Mouse (Mus musculus): ENCODE measurements around the gene Aff3. TPM values are rescaled to one million over a fixed set of nuclear protein-coding genes. Genes with fewer than 3 reads are reported as not detected.

The Aff3 gene
- total RNA-seq, 2 experiments from 2014 or later, result 2.4 to 2.6 TPM

DNA sequence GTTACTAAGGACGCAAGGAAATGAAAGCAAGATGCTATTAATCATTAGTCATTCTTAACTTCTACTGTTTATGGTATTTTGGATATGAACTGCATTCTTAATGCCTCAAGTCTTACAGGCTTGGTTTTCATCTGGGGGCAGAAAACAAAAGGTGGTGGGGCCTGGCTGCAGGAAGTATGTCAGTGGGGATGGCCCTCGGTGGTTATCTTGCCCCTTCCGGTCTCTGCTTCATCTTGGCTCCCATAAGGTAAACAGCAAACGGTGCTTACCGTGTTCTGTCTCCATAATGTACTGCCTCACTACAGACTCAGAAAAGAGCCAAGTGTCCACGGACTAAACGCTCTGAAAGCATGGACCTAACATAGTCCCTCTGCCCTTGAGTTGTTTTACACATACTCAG, 60.1 kb downstream of the Aff3 start:
- ATAC-seq (ENCODE audit: poor library complexity, severe bottlenecking), result no peak

DNA sequence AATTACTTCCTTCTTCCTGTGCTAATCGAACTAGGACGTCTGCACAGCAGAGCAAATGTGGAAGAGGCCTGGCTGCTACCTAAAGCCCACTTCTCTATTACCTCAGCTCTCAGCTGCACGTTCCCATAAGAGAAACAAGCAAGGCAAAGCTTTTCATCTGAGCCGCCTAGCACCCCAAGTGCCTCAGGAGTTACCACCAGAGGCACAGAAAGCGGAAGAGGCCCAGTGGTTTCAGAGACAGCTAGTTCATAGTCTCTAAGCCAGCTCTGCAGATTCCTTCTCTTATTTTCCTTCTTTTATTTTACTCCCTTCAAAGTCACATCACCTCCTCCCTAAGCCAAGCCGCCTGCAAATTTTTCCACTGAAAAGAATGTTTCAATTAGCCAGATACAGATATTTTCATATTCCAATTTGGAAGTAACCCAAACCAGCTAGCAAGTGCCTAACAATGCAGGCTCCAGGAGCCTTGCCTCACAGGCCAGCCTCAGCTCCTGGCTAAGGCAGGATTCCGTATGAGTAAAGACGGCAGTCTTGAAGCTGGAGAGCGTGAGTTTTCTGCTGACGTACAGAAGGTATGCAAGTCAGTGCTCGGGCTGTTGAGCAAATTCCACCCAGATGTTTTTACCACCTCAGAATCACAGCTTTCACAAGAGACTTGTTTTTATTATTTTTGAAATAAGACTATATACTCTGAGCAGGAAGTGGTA, 62.8 kb downstream of the Aff3 start:
- ATAC-seq (ENCODE audit: poor library complexity, severe bottlenecking), result peak; percentile 82

DNA sequence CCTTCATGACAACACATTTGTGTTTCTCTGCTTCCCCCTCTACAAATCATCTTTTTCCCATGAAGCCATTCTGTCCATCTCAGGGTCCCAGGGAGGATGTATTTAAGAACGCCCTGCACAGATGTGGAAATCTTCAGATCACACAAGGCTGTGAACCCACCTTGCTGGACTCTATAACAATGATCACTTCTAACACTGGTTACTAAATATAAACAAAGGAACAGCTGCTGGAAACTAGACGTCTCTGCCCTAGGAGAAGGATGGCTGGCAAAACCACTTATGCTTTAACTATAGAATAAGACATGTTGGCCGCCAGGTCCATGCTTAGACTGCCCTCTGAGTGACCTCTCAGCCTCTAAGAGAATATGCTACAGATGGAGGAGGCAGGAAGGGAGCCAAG, 69.4 kb downstream of the Aff3 start:
- ATAC-seq (ENCODE audit: poor library complexity, severe bottlenecking), result no peak

DNA sequence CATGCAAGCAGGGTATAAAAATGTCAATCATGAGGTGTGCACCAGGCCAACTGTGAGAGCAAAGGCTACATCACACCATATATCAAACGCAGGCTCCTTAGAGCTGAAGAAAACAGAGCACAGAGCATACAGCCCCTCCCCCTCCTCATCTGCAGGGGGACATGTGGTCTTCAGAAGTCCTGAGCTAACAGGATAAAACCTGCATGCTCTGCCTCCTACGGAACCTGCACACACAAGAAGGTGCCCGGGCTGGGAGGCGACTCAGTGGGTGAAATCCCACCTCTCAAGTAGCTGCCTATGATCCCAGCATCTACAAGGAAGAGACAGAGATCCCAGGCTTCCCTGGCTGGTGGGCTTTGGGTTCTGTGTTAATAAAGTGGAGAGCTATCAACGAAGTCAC, 70.0 kb downstream of the Aff3 start:
- no peak for ATAC-seq (ENCODE audit: poor library complexity, severe bottlenecking)

DNA sequence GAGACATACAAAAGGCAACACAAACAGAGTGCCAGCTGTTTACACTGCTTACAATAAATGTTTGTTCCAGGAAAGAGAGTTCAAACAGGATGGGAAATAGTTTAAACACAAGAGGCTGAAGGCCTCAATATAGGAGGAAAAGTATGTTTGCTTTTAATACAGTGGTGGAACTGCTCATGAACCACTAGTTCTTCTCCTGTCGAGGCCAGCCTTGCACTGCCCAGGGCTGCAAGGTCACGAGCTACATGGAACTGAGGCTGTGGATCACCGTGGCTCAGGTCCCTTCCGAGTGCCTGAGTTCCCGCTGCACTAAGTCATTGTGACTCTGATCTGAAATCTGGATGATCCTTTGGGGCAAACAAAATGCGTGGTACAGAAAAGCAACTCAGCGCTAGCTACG, 73.6 kb downstream of the Aff3 start:
- no peak for ATAC-seq (ENCODE audit: poor library complexity, severe bottlenecking)

DNA sequence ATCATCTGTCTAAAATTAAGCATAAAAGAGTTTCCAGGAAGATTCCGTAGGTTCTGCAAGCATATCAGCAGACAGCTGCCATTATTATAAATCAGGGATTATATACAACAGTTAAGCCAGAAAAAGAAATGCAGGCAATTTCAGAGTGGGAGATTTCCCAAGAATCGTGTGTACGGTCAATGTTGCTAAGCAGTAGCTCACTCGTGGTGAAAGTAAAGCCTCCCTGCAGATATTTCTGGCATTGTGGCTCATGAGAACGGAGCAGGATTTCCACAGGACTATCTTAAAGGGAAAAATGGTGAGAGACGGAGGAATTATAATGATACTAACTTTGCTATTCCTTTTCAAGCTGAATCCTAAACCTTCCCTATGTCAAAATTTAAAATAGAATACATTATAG, 76.0 kb downstream of the Aff3 start:
- ATAC-seq (ENCODE audit: poor library complexity, severe bottlenecking), result no peak

DNA sequence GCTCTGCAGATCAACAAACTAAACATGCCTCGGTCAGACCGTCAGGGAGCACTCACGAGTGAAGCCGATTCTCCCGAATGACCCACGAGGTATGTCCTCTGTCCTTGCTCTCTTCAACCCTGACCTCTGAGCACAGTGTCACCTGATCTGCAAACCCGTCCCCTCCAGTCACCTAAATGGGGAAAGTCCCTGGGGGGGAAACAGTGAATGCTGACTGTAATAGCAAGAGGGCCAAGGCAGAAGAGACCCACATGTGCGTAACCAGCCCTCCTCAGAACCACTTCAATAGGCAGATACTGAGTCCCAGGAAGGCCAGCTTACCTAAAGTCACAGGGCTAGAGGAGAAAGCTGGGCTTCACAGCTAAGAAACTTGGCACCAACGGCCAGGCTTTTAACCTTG, 82.4 kb downstream of the Aff3 start:
- no peak for ATAC-seq (ENCODE audit: poor library complexity, severe bottlenecking)

DNA sequence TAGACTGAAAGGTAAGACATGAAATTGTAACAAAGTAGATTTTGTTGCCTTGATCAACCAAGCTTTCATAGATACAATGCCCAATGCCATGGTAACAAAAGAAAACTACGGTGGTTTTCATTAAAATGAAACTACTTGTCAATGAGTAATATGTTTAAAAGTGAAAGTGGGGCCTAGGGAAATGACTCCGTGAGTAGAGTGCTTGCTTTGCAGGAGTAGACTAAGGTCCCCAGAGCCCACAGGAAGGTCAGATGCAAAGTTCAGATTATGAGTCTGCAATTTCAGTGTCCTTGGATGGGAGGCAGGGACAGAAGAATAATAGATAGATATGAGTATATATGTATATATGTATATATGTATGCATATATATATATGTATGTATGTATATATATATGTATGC, 84.2 kb downstream of the Aff3 start:
- no peak for ATAC-seq (ENCODE audit: poor library complexity, severe bottlenecking)

DNA sequence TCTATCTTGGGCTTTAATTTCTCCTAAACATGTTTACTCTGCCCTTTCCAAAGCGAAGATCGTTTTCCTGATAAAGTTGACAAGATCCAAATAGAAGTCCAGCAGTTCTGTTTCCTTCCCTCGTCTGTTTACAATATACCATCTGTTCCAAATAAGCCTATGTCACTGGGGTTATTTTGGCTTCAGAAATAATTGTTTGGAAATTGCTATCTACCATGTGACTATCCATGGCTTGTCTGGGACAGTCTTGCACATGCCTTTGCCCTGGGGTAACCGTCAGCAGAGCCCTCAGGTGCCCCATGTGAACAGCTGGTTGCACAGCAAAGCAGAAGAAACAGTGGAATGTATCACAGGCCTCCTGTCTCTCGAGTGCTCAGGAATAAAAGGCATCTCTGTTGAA, 86.4 kb downstream of the Aff3 start:
- no peak for ATAC-seq (ENCODE audit: poor library complexity, severe bottlenecking)

DNA sequence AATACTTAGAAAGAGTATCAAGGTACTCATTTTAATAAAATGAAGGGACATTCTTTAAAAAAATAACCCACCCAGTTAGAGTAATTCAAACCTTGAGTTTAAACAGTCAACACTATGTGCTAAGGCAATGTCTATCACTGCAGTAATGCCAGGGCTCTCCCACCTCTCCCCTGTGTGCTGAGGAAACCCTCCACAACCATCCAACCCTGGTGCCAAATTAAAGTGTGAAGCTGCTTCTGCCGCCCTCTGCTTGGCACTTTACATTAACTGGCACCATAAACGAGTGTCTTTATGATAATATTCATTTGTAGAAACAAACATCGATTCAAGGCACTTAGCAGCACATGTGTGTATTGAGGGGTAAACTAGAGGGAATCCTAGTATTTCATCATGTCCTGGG, 97.0 kb downstream of the Aff3 start:
- ATAC-seq (ENCODE audit: poor library complexity, severe bottlenecking), result no peak

DNA sequence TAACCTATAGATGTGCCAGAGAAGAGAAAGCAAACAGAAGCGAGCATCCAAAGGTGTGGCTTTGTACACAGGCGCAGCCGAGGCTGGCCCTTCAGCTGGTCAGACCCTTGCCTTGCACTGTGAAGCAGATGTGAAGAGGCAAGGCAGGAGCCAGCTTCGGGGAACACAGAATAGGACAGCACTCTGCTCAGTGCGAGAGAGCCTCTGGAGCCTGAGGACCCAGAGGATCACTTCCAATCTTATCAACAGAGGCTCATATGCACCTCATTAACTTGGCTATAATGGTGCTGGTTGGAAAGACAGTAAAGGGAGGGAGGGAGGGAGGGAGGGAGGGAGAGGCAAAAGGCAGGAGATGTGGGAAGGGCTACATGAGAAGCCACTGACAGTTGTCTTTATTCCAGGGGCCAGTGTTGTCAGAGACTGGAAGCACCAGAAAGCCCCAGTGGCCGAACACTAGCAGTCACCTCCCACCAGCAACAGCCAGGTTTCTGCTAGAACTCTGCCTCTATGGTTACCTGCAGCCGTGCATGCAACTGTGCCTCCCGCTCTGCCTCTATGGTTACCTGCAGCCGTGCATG, 98.6 kb downstream of the Aff3 start:
- ATAC-seq (ENCODE audit: poor library complexity, severe bottlenecking), result no peak

DNA sequence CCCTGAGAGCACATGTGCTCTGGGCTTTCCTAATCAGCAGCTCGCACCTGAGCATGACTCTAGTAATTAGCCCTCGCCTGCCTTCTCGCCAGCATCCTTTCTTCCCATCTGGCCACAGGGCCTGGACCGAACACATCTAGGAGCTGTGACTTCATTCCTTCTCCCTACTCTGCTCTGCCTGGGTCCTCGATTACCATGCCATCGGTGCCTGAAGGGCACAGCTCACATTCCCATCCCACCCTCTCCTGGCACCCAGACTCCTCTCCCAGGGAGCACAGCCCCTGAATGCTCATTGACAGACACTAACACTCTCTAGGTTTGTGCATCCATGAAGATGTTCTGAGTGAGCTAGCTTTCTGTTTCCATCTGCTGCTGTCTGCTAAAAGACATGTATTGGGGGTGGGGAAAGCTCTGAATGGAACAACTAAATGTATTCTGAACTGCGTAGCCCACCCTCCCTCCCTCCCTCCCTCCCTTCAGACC, 99.4 kb downstream of the Aff3 start:
- ATAC-seq (ENCODE audit: poor library complexity, severe bottlenecking), result no peak

DNA sequence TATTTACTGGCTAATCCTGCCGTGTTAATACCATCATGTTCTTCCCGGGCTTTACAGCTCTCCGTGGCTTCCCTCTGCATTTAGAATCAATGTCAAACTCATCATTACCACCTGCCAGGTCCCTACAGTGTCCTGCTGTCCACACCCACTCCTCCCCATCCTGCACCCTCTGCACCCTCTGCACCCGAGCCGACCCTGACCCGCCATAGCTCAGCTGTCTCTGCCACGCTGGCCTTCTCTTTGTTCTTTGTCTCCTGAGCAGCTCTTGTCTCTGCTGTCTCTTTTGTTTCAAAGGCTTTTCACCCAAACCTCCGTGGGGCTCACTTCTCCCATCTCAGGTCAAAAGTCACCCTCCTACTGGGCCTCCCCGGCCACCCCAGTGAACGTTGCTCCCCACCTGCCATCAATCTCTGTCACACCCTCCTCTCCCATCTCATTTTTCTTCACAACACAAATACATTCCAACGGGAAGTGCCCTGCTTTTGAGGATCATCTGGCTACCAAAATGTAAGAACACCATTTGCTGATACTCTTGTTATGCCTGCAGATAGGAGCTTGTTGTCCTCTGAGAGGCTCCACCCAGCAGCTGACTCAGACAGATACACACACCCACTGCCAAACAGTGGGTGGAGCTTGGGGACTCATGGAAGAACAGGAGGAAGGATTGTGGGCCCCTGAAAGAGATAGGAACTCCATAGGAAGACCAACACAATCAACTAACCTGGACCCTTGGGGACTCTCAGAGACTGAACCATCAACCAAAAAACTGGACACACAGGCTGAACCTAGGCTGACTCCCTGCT, 102.2 kb downstream of the Aff3 start:
- ATAC-seq (ENCODE audit: poor library complexity, severe bottlenecking), result no peak

DNA sequence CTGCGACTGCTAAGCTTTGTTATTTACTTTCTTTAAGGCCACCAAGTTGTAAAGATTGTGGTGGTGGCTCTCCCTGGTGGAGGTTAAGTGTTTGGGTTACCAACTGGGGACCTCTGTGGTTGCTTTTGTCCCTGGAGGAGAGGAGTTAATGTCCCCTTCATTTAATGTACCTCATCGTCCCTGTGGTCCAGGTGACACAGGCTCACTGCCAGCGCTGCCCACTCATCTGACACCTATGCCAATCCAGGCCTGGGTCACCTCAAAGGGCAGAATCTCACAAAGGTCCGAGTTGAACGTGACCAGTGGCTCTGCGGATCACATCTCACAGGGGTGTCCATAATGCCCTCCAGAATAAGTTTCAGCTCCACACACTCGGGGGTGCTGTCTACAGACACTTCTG, 103.4 kb downstream of the Aff3 start:
- ATAC-seq (ENCODE audit: poor library complexity, severe bottlenecking), result no peak

DNA sequence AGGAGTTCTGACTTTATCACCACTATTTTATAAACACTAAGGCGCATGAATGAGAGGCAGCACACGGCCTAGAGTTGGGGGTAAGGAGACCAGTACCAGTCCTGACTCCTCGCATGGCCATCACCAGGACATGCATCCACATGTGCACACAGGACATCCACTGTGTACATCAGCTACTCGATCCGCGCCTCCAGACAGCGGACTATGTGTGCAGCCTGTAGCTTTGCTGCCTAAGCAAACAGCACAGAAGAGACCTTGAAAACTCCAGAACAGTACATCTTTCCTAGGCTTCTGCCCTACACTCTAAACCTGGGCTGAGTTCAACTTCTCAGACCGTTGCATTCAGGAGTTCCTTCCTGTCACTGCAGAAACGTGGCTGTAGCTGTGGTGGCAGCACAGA, 104.1 kb downstream of the Aff3 start:
- ATAC-seq (ENCODE audit: poor library complexity, severe bottlenecking), result no peak

DNA sequence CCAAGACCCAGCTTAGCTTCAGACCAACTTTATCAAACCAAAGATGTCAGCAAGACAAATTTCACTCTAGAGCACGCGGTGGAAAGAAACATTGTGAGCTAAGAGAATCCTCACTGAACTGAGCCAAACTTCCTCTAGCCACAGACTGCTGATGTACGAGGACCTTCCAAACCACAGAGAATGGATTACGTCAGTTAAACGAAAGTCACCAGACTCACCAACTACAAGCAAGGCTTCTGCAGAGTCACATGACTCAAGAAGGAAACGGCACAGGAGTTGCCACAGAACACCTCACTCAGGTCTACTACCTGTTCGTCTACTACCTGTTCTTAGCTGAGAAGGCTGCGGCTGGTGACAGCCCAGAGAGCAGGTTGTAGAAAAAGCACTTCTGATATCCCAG, 107.1 kb downstream of the Aff3 start:
- peak; percentile 45 for ATAC-seq (ENCODE audit: poor library complexity, severe bottlenecking)

DNA sequence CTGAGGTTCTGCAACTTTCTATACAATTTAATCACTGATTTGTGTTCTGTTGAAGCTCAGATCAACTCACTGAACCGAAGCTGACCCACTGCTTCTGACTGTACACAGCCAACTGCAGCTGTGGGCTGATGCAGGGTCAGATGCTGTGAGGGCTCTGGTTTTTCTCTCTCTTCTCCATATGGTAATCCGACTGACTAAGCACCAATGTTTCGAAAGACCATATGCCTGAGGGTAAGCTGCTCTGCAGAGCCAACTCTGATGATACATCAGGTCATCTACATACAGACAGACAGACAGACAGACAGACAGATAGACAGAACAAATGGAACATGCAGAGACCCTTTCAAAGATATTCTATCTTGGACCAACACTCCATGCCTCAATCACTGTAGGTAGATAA, 110.2 kb downstream of the Aff3 start:
- no peak for ATAC-seq (ENCODE audit: poor library complexity, severe bottlenecking)

DNA sequence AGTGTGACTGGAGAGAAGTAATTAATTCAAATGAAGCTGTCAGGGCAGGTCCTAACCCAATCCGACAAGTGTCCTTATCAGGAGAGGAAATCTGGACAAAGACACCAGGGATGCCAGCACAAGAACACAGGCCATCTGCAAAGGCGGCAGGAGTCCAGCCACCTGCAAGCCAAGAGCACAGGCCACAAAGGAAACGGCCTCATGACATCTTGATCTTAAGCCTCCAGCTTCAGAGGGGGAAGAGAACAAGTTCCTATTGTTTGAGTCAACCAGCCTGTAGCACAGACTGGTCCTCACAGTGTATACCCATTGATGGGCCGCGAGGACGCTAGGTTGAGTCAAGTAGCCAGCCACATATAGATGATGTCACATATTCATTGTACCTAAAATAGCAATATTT, 111.7 kb downstream of the Aff3 start:
- no peak for ATAC-seq (ENCODE audit: poor library complexity, severe bottlenecking)

DNA sequence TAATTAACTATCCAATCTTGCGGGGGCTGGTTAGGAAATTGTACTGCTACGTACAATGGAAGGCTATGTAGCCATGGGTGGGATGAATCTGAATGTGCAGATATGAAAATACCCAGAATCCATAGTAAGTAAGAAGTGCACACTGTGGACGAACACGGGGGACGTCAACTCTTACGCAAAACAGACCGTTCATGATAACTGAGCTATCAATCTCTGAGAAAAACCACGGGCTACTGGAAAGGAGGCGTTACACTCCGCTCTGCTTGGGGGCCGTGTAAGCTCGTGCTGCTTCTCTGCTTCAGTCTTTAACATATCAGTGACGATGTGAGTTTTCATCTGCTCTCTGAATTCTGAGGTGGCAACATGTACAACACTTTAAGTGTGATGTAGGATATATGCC, 114.2 kb downstream of the Aff3 start:
- ATAC-seq (ENCODE audit: poor library complexity, severe bottlenecking), result no peak

DNA sequence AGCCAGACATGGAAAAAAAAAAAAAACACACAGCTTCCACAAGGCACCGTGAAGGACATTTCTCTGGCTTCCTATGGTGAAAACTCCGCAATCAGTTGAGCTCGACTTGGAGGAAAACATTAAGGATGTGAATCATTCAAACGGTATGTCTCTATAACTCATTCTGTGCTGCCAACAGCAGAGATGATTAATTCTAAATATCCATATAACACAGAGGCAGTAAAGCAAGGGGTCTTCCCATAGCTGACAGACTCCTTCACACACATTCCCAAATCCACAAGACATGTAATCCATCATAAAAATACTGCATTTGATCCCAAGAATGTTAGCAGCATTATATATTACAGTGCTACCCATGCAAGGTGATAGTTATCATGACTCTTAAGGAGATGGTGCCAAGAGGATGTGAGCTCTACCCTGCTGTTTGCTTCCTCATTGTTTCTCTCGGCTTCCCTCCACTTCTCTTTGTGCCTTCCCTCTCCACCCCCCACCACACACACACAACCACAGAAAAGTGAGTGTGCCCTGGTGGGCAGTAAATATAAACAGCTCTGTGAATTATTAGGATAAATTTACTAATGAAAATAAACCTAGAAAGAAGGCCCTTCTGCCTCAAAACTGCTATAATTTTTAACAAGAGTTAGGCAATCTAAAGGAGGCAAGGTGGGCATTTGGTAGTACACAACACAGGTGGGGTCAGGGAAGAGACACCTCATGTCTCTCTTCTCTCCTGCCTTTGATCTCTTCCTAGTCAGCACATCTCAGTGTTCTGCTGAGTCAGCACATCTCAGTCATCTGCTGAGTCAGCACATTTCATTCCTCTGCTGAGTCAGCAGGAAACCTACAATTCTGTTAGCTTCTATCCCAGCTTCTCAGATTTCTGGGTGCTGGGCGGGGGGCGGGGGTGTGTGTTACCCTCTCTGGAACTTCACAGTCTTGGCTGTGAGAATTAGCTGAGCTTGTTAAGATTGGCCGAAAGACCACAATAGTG, 115.8 kb downstream of the Aff3 start:
- ATAC-seq (ENCODE audit: poor library complexity, severe bottlenecking), result no peak

DNA sequence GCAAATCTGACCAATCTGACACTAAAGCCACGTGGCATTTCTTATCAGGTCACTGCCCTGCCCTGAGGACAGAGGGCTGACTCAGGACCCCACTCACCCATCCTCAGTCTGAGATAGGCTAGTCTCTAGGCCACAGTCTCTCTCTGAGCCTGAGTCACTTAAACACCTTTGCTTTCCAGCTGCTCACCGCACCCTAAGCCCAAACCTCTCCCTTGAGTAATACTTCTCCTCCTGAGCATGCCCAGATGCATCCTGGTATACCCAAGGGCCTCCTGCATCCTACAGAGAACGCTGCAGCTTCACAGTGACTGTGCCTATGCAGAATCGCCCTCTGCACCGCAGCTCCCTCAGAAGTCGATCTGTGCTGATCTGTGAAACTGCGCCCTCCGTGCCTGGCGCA, 117.1 kb downstream of the Aff3 start:
- ATAC-seq (ENCODE audit: poor library complexity, severe bottlenecking), result no peak

Measured in megakaryocyte, adult 5-6 weeks (primary cell).